Comparison of ENCODE assay signal across 17 mouse cellular contexts in the genomic region with DNA sequence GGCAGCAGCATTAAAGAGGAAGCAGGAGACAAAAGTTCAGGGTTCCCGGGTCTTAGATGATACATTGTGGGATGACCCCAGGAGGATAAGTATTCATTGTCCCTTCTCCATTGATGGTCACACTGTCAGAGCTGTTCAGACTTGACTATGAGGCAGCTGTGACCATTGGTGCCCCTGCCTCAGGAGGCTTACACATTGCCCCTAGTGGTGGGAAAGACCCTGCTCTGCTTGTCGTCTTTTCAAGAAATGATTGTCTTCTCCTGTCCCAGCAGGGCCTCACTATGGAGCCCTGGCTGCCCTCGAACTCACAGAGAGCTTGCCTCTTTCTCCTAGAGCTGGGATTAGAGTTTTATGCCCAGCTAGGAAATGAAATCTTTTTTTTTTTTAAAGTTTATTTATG. TPM values are rescaled to one million over a fixed set of nuclear protein-coding genes. Genes with fewer than 3 reads are reported as not detected.
DNase-seq lines count a peak whose midpoint lies in the region; ATAC-seq and TF ChIP-seq lines count a peak whose summit lies in the region.
"Had no signal": no experiment of that assay in that cellular context is flagged by ENCODE, and none has a peak within 500 bp of the region (broad histone marks: within the 10 kb centered on the region; RNA-seq: fewer than 3 reads in every experiment).

No protein-coding gene starts in this region.

- no peak overlapping the region for H3K9ac ChIP-seq in kidney, postnatal 0 days (ENCODE audit: low read depth, low read length)
- H3K9ac ChIP-seq in kidney, embryonic 16.5 days (replicated peaks; ENCODE audit: low read length): no peak overlapping the region
- H3K9ac ChIP-seq: embryonic facial prominence, embryonic 15.5 days; forebrain, embryonic 15.5 days; heart, embryonic 15.5 days had no signal

- peak; percentile 31 for DNase-seq in kidney, postnatal 0 days (ENCODE audit: low spot score)
- peak; percentile 26 for DNase-seq in 416B (ENCODE audit: low read depth)
- peak; percentile 21 to 25 for DNase-seq in B cell, adult 2 months
- DNase-seq in urinary bladder, postnatal 36 days (ENCODE audit: low spot score in 2 of 2): no peak
- DNase-seq in urinary bladder, postnatal 25 days (ENCODE audit: low spot score): no peak
- DNase-seq in gastrocnemius, postnatal 14 days: no peak
- DNase-seq: cerebellum, postnatal 14 days; gastrocnemius, postnatal 25 days; right cerebral cortex, postnatal 4 days had no signal

- peak; percentile 50 for TF ChIP-seq CTCF in kidney, postnatal 0 days (IDR thresholded peaks at IDR 0.05; ENCODE audit: low read depth)

- no peaks in the 10 kb centered on the region for H3K9me3 ChIP-seq in kidney, postnatal 0 days (replicated peaks; ENCODE audit: low read length)
- no peaks in the 10 kb centered on the region for H3K9me3 ChIP-seq in kidney, embryonic 16.5 days (ENCODE audit: low read length)
- H3K9me3 ChIP-seq: embryonic facial prominence, embryonic 15.5 days; forebrain, embryonic 15.5 days; heart, embryonic 15.5 days had no signal

- no peaks in the 10 kb centered on the region for H3K4me1 ChIP-seq in kidney, postnatal 0 days (replicated peaks; ENCODE audit: insufficient read depth, low read length)
- H3K4me1 ChIP-seq in kidney, embryonic 16.5 days (ENCODE audit: insufficient read depth, low read length): peaks cover 10% of the 10 kb centered on the region; the same call in 1 of the 2 replicates

- H3K36me3 ChIP-seq in kidney, postnatal 0 days (ENCODE audit: insufficient read depth, low read length): peaks cover 37% of the 10 kb centered on the region
- peaks cover 50% of the 10 kb centered on the region for H3K36me3 ChIP-seq in kidney, embryonic 16.5 days (ENCODE audit: insufficient read depth, low read length)

- no peak overlapping the region for H3K4me2 ChIP-seq in kidney, postnatal 0 days (ENCODE audit: low read length)
- no peak overlapping the region for H3K4me2 ChIP-seq in kidney, embryonic 16.5 days (replicated peaks; ENCODE audit: low read depth, low read length)
- H3K4me2 ChIP-seq: embryonic facial prominence, embryonic 15.5 days; forebrain, embryonic 15.5 days; heart, embryonic 15.5 days; liver, embryonic 11.5 days had no signal

- intact Hi-C loops in gastrocnemius, postnatal 14 days (cut with DNase I; ENCODE audit: low total_unique reads): no loop called here

- 67% methylated on average over 3 of the region's 3 CpGs for WGBS in kidney, postnatal 0 days
- 69% methylated on average over 3 of the region's 3 CpGs for WGBS in kidney, embryonic 16.5 days

- no peak overlapping the region for H3K4me3 ChIP-seq in kidney, postnatal 0 days (replicated peaks; ENCODE audit: low read depth, low read length)
- H3K4me3 ChIP-seq in kidney, embryonic 16.5 days (ENCODE audit: low read length): no peak overlapping the region
- H3K4me3 ChIP-seq: embryonic facial prominence, embryonic 15.5 days; forebrain, embryonic 15.5 days; heart, embryonic 15.5 days; myocyte had no signal

- no peak overlapping the region for H3K27ac ChIP-seq in kidney, postnatal 0 days
- no peak overlapping the region for H3K27ac ChIP-seq in kidney, embryonic 16.5 days (ENCODE audit: low read length)
- H3K27ac ChIP-seq: embryonic facial prominence, embryonic 15.5 days; forebrain, embryonic 15.5 days; heart, embryonic 15.5 days had no signal

- no peaks in the 10 kb centered on the region for H3K27me3 ChIP-seq in kidney, postnatal 0 days (ENCODE audit: insufficient read depth, low read length)
- H3K27me3 ChIP-seq in kidney, embryonic 16.5 days (ENCODE audit: insufficient read depth, low read length): no peaks in the 10 kb centered on the region
- H3K27me3 ChIP-seq: embryonic facial prominence, embryonic 15.5 days; forebrain, embryonic 15.5 days; heart, embryonic 15.5 days had no signal

- ATAC-seq in kidney, postnatal 0 days (replicated peaks; ENCODE audit: low FRiP score, low read depth): no peak
- no peak for ATAC-seq in kidney, embryonic 16.5 days (ENCODE audit: low FRiP score, low TSS enrichment)
- ATAC-seq in common myeloid progenitor, adult 5-6 weeks (replicated peaks; ENCODE audit: low read depth, poor library complexity, severe bottlenecking): peak; percentile 43; the same call in 1 of the 2 replicates
- ATAC-seq: forebrain, embryonic 15.5 days; inflammation-experienced regulatory T-cells, adult 6 months had no signal

RNA-seq across cellular contexts. Expression of a gene that starts 5.8 kb away (rescaled TPM):
- 0.13 and 0.34 TPM in 2 replicates for polyA plus RNA-seq in kidney, postnatal 0 days (2015; fragmentation: Nextera tagmentation; extraction: Ambion mirVana)
- 0.33 and 0.59 TPM in 2 replicates for polyA plus RNA-seq in kidney, embryonic 16.5 days (2015; fragmentation: Nextera tagmentation; extraction: Ambion mirVana)
- total RNA-seq in common myeloid progenitor, adult 5-6 weeks (2017): 0.19 and 0.91 TPM in 2 replicates
- not detected for total RNA-seq in gastrocnemius, postnatal 14 days (2021)
- total RNA-seq: gastrocnemius, postnatal 25 days had no signal

RNA-seq across cellular contexts. Expression of a gene that starts 6.3 kb away (rescaled TPM):
- 164 and 165 TPM in 2 replicates for polyA plus RNA-seq in kidney, postnatal 0 days (2015; fragmentation: Nextera tagmentation; extraction: Ambion mirVana)
- 174 and 183 TPM in 2 replicates for polyA plus RNA-seq in kidney, embryonic 16.5 days (2015; fragmentation: Nextera tagmentation; extraction: Ambion mirVana)
- 66.9 and 67.0 TPM in 2 replicates for total RNA-seq in common myeloid progenitor, adult 5-6 weeks (2017)
- total RNA-seq in gastrocnemius, postnatal 14 days (2021): 100 to 1,000 TPM; 101 to 102 TPM

RNA-seq across cellular contexts. Expression of a gene that starts 21.7 kb away (rescaled TPM):
- 9.6 and 11.4 TPM in 2 replicates for polyA plus RNA-seq in kidney, postnatal 0 days (2015; fragmentation: Nextera tagmentation; extraction: Ambion mirVana)
- polyA plus RNA-seq in kidney, embryonic 16.5 days (2015; fragmentation: Nextera tagmentation; extraction: Ambion mirVana): 10.8 and 13.9 TPM in 2 replicates
- total RNA-seq in common myeloid progenitor, adult 5-6 weeks (2017): 1.7 and 3.9 TPM in 2 replicates
- total RNA-seq in gastrocnemius, postnatal 14 days (2021): 1 to 10 TPM; 3.6 to 3.7 TPM

RNA-seq across cellular contexts. Expression of a gene that starts 21.9 kb away (rescaled TPM):
- polyA plus RNA-seq in kidney, postnatal 0 days (2015; fragmentation: Nextera tagmentation; extraction: Ambion mirVana): 41.7 and 45.9 TPM in 2 replicates
- polyA plus RNA-seq in kidney, embryonic 16.5 days (2015; fragmentation: Nextera tagmentation; extraction: Ambion mirVana): 72.1 and 75.6 TPM in 2 replicates
- total RNA-seq in common myeloid progenitor, adult 5-6 weeks (2017): 251 and 297 TPM in 2 replicates
- 10 to 100 TPM; 53.0 to 53.3 TPM for total RNA-seq in gastrocnemius, postnatal 14 days (2021)

RNA-seq across cellular contexts. Expression of a gene that starts 41.4 kb away (rescaled TPM):
- polyA plus RNA-seq in kidney, postnatal 0 days (2015; fragmentation: Nextera tagmentation; extraction: Ambion mirVana): 164 and 166 TPM in 2 replicates
- 82.5 and 98.0 TPM in 2 replicates for polyA plus RNA-seq in kidney, embryonic 16.5 days (2015; fragmentation: Nextera tagmentation; extraction: Ambion mirVana)
- not detected in 2 replicates for total RNA-seq in common myeloid progenitor, adult 5-6 weeks (2017)
- total RNA-seq in gastrocnemius, postnatal 14 days (2021): 1 to 10 TPM; 1.6 to 2.2 TPM
- polyA plus RNA-seq: inflammation-experienced regulatory T-cells, adult 6 months had no signal

Comparison
In these comparisons a context has a peak if more than half of its experiments do, and no peak if none do; other contexts are left out.
1. DNase-seq: peak in kidney, postnatal 0 days (single experiment), 416B (single experiment) and B cell, adult 2 months (2 of 2); none in urinary bladder, postnatal 36 days (0 of 2), urinary bladder, postnatal 25 days (single experiment) and gastrocnemius, postnatal 14 days (single experiment).